In the genomic region with DNA sequence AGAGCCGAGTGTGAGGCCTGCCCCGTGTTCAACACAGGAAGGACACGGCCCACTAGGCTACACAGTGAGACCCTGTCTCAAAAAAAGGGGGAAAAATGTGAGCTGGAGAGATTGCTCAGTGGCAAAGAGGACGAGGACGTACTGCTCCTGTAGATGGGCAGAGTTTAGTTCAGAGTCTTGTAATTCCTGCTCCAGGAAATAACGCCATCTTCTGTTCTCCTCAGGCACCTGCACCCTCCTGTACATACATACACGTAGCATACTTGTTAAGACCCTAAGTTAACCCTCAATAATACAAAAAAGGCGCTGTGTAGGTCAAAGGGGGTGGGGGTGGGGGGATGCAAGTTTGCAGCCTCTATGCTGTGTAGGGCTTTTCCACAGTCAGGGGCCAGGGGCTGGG, we compare ENCODE assay signal across 16 mouse cellular contexts.
"Had no signal": no experiment of that assay in that cellular context is flagged by ENCODE, and none has a peak within 500 bp of the region (broad histone marks: within the 10 kb centered on the region; RNA-seq: fewer than 3 reads in every experiment).

No protein-coding gene starts in this region.

- H3K4me1 ChIP-seq: liver, embryonic 15.5 days; lung, embryonic 15.5 days; midbrain, embryonic 10.5 days; midbrain, embryonic 12.5 days; midbrain, embryonic 15.5 days; neural tube, embryonic 12.5 days had no signal

- H3K27ac ChIP-seq: liver, embryonic 15.5 days; lung, embryonic 15.5 days; midbrain, embryonic 10.5 days; midbrain, embryonic 12.5 days; midbrain, embryonic 15.5 days; neural tube, embryonic 12.5 days had no signal

- H3K4me3 ChIP-seq: liver, embryonic 15.5 days; lung, embryonic 15.5 days; midbrain, embryonic 10.5 days; midbrain, embryonic 12.5 days; midbrain, embryonic 15.5 days; neural tube, embryonic 12.5 days had no signal

- H3K9ac ChIP-seq: liver, embryonic 15.5 days; lung, embryonic 15.5 days; midbrain, embryonic 12.5 days; midbrain, embryonic 15.5 days; neural tube, embryonic 12.5 days had no signal

- ATAC-seq: lung, postnatal 0 days; midbrain, embryonic 15.5 days had no signal

- H3K9me3 ChIP-seq: liver, embryonic 15.5 days; lung, embryonic 15.5 days; midbrain, embryonic 10.5 days; midbrain, embryonic 12.5 days; midbrain, embryonic 15.5 days; neural tube, embryonic 12.5 days had no signal

- H3K36me3 ChIP-seq: liver, embryonic 15.5 days; lung, embryonic 15.5 days; midbrain, embryonic 12.5 days; midbrain, embryonic 15.5 days; neural tube, embryonic 12.5 days had no signal

- H3K4me2 ChIP-seq: liver, embryonic 15.5 days; lung, embryonic 15.5 days; midbrain, embryonic 12.5 days; midbrain, embryonic 15.5 days; neural tube, embryonic 12.5 days had no signal

- H3K27me3 ChIP-seq: liver, embryonic 15.5 days; lung, embryonic 15.5 days; midbrain, embryonic 12.5 days; midbrain, embryonic 15.5 days; neural tube, embryonic 12.5 days had no signal

- DNase-seq: lung, adult 18-20 months; lung, postnatal 14 days; lung, postnatal 4 days; right cerebral cortex, postnatal 14 days; right cerebral cortex, postnatal 4 days; spleen, adult 18-20 months; thymus, adult 18-20 months; thymus, postnatal 14 days; thymus, postnatal 36 days had no signal
